Mouse (Mus musculus) liver, embryonic 12.5 days (tissue): ENCODE results near the gene Col9a3. TPM values are rescaled to one million over a fixed set of nuclear protein-coding genes. Genes with fewer than 3 reads are reported as not detected.

Experiments used
- ATAC-seq: fragments of 200-750 bp; cut with Nextera tagmentation; 2 replicates; pipeline ENCODE4 v1.8.0; 2017; ENCODE audit warnings: moderate number of reproducible peaks, mild to moderate bottlenecking, moderate library complexity
- H3K27ac ChIP-seq: fragments of 300-500 bp; sonication (generic); 2 replicates; pipeline ENCODE4 v1.5.1; 2016; ENCODE audit warnings: mild to moderate bottlenecking
- H3K27me3 ChIP-seq: fragments of 300-500 bp; sonication (generic); replicated peaks from 2 replicates; pipeline ENCODE4 v1.6.1; 2016; ENCODE audit warnings: mild to moderate bottlenecking, moderate library complexity
- H3K36me3 ChIP-seq: fragments of 300-500 bp; sonication (generic); 2 replicates; pipeline ENCODE4 v1.6.1; 2016; ENCODE audit warnings: mild to moderate bottlenecking, moderate library complexity
- H3K4me1 ChIP-seq: fragments of 300-500 bp; sonication (generic); 2 replicates; pipeline ENCODE4 v1.6.1; 2016
- H3K4me2 ChIP-seq: fragments of 300-500 bp; sonication (generic); 2 replicates; pipeline ENCODE4 v1.6.1; 2016; ENCODE audit warnings: mild to moderate bottlenecking, moderate library complexity
- H3K4me3 ChIP-seq: fragments of 300-500 bp; sonication (generic); 2 replicates; pipeline ENCODE4 v1.5.1; 2016; ENCODE audit warnings: mild to moderate bottlenecking, moderate library complexity
- H3K9ac ChIP-seq: fragments of 300-500 bp; sonication (generic); 2 replicates; pipeline ENCODE4 v1.6.1; 2016; ENCODE audit warnings: mild to moderate bottlenecking, moderate library complexity
- H3K9me3 ChIP-seq: fragments of 300-500 bp; sonication (generic); replicated peaks from 2 replicates; pipeline ENCODE4 v1.6.1; 2016; ENCODE audit warnings: mild to moderate bottlenecking, moderate library complexity
- WGBS: fragments of 180-500 bp; shearing (Covaris S2); methylation state at CpG from one replicate; pipeline ENCODE4 v1.1.7; 2016; ENCODE audit not compliant: insufficient replicate concordance; 5-methylcytosine and 5-hydroxymethylcytosine counted together
- polyA plus RNA-seq: library from polyadenylated mRNA; unstranded; fragments of >200 nt; fragmentation: Nextera tagmentation; extraction: Ambion mirVana; gene quantifications from 2 replicates; pipeline ENCODE4 v1.2.1, GENCODE M21; 2016

Col9a3 gene
- polyA plus RNA-seq, 1 experiment from 2014 or later = 2.9 TPM

DNA sequence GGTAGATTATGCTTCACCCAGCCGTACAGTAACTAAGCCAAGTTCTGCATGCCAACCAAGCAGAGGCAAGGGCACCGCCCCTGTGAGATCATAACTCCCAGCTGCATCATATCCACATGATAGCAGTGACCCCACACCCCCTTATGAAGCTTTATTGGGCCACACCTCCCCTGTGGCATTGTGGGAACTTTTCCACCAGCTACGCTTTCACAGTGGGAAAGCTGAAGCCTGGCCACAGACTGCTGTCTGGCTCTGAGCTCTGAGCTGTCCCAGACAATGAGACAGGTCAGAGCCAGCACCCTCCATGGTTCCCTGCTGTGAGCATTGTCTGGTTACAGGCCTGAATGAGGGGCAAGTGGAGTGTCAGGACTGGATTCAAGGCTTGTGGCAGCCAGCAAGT, 16.6 kb upstream of the Col9a3 start, which contains the start of gene Mrgbp:
Mrgbp (plus strand) TSS at position 303 of the 400 bp plus-strand sequence.
- Histone ChIP-seq H3K9ac (no peak within 1 kb of the TSS; the same call in 1 of the 2 replicates), H3K9me3 (no peaks in the 10 kb centered on the region), H3K4me1 (peaks cover 20% of the 10 kb centered on the region), H3K4me3 (no peak within 1 kb of the TSS), H3K27me3 (peaks cover 23% of the 10 kb centered on the region; the same call in 1 of the 2 replicates), H3K4me2 (peak within 1 kb of the TSS; percentile 99), H3K36me3 (peaks cover 19% of the 10 kb centered on the region), H3K27ac (no peak within 1 kb of the TSS)
- no peak for ATAC-seq
- WGBS = 64% methylated on average over 3 of the region's 3 CpGs

DNA sequence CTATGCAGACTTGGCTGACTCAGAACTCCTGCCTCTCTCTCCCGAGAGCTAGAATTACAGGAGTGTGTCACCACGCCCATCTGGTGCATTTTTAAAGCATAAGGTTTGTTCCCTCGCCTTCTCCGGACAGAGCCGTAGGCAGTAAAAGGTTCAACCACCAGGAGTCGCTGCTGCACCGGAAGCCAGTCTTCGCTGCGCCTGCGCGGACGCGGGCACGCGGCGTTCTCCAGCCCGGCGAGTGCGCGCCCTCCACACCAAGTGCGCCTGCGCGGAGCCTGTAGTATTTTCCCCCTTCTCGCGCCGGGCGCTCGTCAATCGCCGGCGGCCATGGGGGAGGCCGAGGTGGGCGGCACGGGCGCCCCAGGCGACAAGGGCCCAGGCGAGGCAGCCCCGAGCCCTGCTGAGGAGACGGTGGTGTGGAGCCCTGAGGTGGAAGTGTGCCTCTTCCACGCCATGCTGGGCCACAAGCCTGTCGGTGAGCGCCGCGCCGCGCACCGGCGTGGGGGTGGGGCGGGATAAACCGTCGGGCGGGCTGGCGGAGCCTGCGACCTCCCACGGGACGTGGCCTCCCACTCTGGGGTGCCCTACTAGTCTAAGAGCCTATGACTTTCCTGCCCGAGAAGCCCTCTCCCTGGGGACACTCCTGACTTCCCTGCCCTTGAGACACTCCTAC, 15.0 kb upstream of the Col9a3 start:
- peaks cover 20% of the 10 kb centered on the region for H3K4me1 ChIP-seq
- peak overlapping the region; percentile 99 for H3K4me2 ChIP-seq
- H3K9me3 ChIP-seq = no peaks in the 10 kb centered on the region
- peak overlapping the region; percentile 96 for H3K9ac ChIP-seq
- peak; percentile 82 for ATAC-seq
- H3K27me3 ChIP-seq = peaks cover 21% of the 10 kb centered on the region; the same call in 1 of the 2 replicates
- H3K4me3 ChIP-seq = peak overlapping the region; percentile 87
- 3% methylated on average over 54 of the region's 57 CpGs for WGBS
- H3K36me3 ChIP-seq = peaks cover 32% of the 10 kb centered on the region
- peak overlapping the region; percentile 80 for H3K27ac ChIP-seq

- Histone ChIP-seq H3K9me3 (no peaks in the 10 kb centered on the region), H3K36me3 (peaks cover 32% of the 10 kb centered on the region), H3K9ac (peak overlapping the region; percentile 96), H3K4me2 (peak overlapping the region; percentile 99), H3K4me1 (peaks cover 20% of the 10 kb centered on the region), H3K27ac (peak overlapping the region; percentile 80; the same call in 1 of the 2 replicates), H3K27me3 (peaks cover 21% of the 10 kb centered on the region; the same call in 1 of the 2 replicates), H3K4me3 (peak overlapping the region; percentile 87)
- WGBS = 19% methylated on average over 6 of the region's 7 CpGs
- ATAC-seq = peak; percentile 23; the same call in 1 of the 2 replicates
These were observed 14.5 kb upstream of the Col9a3 start for GRCm38 (mm10) chr2:180583154-180583507.

DNA sequence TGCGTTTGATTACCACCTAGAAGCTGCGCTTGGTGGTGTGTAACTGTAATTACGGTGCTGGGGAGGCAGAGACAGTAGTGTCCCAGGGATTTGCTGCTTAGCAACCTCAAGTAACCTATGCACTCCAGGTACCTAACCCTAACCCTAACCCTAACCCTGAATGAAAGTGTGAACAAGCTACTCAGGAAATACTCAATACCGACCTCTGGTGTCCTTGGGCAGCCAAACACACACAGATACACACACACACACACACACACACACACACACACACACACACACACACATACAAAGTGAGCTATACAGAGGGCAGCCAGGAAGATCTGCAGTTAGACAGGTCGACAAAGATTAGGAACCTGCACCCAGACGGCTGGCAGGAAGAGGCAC, 8.9 kb upstream of the Col9a3 start:
- 41% methylated on average over 6 of the region's 6 CpGs for WGBS

DNA sequence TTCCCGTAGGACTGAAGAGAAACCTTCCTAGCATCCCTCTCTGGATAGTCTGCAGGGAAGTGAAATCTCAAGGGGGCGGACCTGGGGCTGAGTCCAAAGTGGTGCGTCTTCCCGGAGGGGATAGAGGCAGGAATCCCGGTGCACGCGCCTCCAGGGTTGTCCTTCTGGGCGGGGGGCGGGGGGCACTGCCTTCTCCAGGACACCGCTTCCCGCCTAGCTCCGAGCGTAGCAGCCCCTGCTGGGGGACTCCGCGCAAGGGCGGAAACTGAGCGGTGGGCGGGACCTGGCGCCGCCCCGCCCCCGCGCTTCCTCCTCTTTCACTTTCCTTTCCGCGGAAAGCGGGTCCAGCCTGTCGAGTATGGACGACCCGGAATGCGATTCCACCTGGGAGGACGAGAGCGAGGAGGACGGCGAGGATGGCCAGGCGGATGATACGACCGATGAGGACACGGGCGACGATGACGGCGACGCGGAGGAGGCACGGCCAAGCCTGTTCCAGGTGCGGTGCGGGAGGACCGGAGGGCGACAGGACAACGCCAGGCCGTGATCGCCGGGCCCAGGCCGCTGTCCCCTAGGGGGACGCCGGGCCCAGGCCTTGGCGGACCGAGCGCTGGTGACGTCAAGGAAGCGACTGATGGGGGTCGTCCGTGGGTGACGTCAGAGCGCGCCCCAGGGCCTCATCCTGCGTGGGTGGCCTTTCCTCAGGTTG, 8.3 kb upstream of the Col9a3 start, which contains the start of gene Ogfr:
Ogfr (plus strand) TSS at position 123 of the 709 bp plus-strand sequence.
- H3K9me3 ChIP-seq = no peaks in the 10 kb centered on the region
- peak within 1 kb of the TSS; percentile 97 for H3K4me3 ChIP-seq
- peak within 1 kb of the TSS; percentile 94 for H3K9ac ChIP-seq
- under 1% methylated on average over 67 of the region's 67 CpGs for WGBS
- H3K36me3 ChIP-seq = peaks cover 65% of the 10 kb centered on the region
- peak within 1 kb of the TSS; percentile 85 for H3K27ac ChIP-seq
- H3K27me3 ChIP-seq = no peaks in the 10 kb centered on the region
- H3K4me2 ChIP-seq = peak within 1 kb of the TSS; percentile 89
- H3K4me1 ChIP-seq = peaks cover 20% of the 10 kb centered on the region
- ATAC-seq = peak; percentile 88

More for the DNA sequence above, 8.9 kb upstream of the Col9a3 start:
- Histone ChIP-seq H3K4me2 (peak overlapping the region; percentile 89), H3K27ac (peak overlapping the region; percentile 85), H3K9ac (peak overlapping the region; percentile 94), H3K4me3 (peak overlapping the region; percentile 97), H3K27me3 (no peaks in the 10 kb centered on the region), H3K36me3 (peaks cover 63% of the 10 kb centered on the region), H3K4me1 (peaks cover 25% of the 10 kb centered on the region), H3K9me3 (no peaks in the 10 kb centered on the region)
- no peak; the same call in 1 of the 2 replicates for ATAC-seq

- Histone ChIP-seq H3K36me3 (peaks cover 28% of the 10 kb centered on the region), H3K4me3 (peak overlapping the region; percentile 21), H3K27me3 (peaks cover 62% of the 10 kb centered on the region), H3K4me2 (peak overlapping the region; percentile 50), H3K9ac (no peak overlapping the region), H3K4me1 (peaks cover 4% of the 10 kb centered on the region; the same call in 1 of the 2 replicates), H3K9me3 (no peaks in the 10 kb centered on the region), H3K27ac (no peak overlapping the region)
- no peak for ATAC-seq
- 7% methylated on average over 40 of the region's 41 CpGs for WGBS
These were observed 641 bp downstream of the Col9a3 start for GRCm38 (mm10) chr2:180598157-180598705.

- no peak overlapping the region for H3K4me3 ChIP-seq
- H3K4me1 ChIP-seq = peaks cover 4% of the 10 kb centered on the region; the same call in 1 of the 2 replicates
- H3K36me3 ChIP-seq = peaks cover 4% of the 10 kb centered on the region
- no peak overlapping the region for H3K9ac ChIP-seq
- no peak for ATAC-seq
- H3K9me3 ChIP-seq = no peaks in the 10 kb centered on the region
- 24% methylated on average over 9 of the region's 9 CpGs for WGBS
- no peak overlapping the region for H3K27ac ChIP-seq
- H3K27me3 ChIP-seq = peaks cover 58% of the 10 kb centered on the region
- H3K4me2 ChIP-seq = no peak overlapping the region
These were observed 3.0 kb downstream of the Col9a3 start for GRCm38 (mm10) chr2:180600569-180601021.

DNA sequence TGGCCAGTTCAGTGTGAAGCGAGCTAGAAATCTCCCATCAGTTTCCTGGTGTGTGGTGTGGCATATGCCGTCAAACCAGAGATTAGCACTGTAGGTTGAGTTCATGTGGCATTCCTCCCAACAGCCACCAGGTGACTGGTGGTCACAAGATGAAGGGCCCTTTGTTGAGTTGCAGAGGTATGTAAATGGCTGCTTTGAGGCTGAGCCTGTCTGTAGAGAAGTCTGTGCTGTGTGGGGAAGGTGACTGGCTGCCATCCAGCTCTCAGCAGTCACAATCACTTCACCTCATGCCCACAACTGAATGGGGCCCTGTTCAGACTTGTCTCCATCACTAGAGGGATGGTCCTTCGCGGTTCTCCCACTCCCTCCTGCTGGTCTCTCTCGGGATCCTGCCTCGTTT, 7.2 kb downstream of the Col9a3 start:
- 45% methylated on average over 6 of the region's 6 CpGs for WGBS
- ATAC-seq = no peak
- H3K4me2 ChIP-seq = no peak overlapping the region
- no peaks in the 10 kb centered on the region for H3K36me3 ChIP-seq
- H3K4me1 ChIP-seq = no peaks in the 10 kb centered on the region
- peaks cover 16% of the 10 kb centered on the region for H3K27me3 ChIP-seq
- no peaks in the 10 kb centered on the region for H3K9me3 ChIP-seq
- H3K4me3 ChIP-seq = no peak overlapping the region
- H3K27ac ChIP-seq = no peak overlapping the region
- no peak overlapping the region for H3K9ac ChIP-seq

- 34% methylated on average over 4 of the region's 4 CpGs for WGBS
- Histone ChIP-seq H3K27me3 (no peaks in the 10 kb centered on the region), H3K9ac (no peak overlapping the region), H3K4me2 (no peak overlapping the region), H3K36me3 (no peaks in the 10 kb centered on the region), H3K27ac (no peak overlapping the region), H3K4me3 (no peak overlapping the region), H3K4me1 (no peaks in the 10 kb centered on the region), H3K9me3 (no peaks in the 10 kb centered on the region)
- ATAC-seq = peak; percentile 71
These were observed 12.7 kb downstream of the Col9a3 start for GRCm38 (mm10) chr2:180610283-180610682.

GRCm38 (mm10) chr2:180611882-180612281, 14.3 kb downstream of the Col9a3 start:
- Histone ChIP-seq H3K9ac (no peak overlapping the region), H3K36me3 (no peaks in the 10 kb centered on the region), H3K27me3 (no peaks in the 10 kb centered on the region), H3K27ac (no peak overlapping the region), H3K9me3 (no peaks in the 10 kb centered on the region), H3K4me1 (no peaks in the 10 kb centered on the region), H3K4me2 (no peak overlapping the region), H3K4me3 (no peak overlapping the region)
- no peak for ATAC-seq
- WGBS = 52% methylated on average over 2 of the region's 2 CpGs

DNA sequence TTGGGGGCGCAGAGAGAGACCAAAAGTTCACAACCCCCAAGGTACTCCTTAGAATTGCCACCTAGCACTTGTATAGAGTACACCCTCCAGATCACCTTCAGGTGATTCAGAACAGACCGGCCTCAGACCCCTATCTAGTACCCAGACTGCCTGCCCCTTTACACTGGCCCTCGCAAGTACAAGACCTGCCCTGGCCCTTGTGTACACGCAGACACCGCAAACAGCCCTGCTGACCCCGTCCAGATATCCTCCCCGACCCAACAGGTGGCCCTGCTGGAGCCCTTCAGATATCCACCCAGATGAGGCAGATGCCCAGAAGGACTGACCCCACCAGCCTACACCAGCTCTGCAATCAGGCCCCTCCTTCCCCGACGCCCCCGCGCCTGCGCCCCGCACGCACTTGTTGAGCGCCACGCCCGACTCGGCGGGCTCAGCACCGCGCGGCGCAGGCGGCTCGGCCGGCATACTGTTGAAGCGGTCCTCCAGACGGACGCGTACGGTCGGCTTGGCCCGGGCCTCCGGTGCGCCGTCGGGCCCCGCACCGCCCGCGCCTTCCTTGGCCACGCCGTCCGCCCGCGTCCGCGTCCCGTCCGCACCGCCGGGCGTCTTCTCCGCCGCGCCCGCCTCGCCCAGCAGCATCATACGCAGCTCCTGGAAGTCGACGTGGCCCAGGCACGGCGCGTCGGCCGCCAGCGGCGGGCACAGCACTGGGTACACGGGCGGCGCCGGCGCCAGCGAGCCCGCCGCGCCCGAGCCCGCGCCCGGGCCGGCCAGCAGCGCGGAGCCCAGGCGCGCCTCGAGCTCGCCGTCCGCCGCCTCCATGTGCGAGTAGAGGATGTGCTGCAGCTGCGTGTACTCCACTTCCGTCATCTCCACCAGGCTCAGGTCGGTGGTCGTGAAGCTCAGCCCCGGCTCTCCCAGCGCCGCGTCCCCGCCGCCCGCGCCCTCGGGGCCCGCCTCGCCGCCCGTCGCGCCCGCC, 44.3 kb downstream of the Col9a3 start:
- Histone ChIP-seq H3K36me3 (no peaks in the 10 kb centered on the region), H3K9ac (no peak overlapping the region), H3K27ac (no peak overlapping the region), H3K4me2 (peak overlapping the region; percentile 51), H3K4me3 (peak overlapping the region; percentile 35), H3K4me1 (no peaks in the 10 kb centered on the region), H3K9me3 (peaks cover 9% of the 10 kb centered on the region), H3K27me3 (peaks cover 65% of the 10 kb centered on the region)
- WGBS = 5% methylated on average over 70 of the region's 112 CpGs
- no peak for ATAC-seq
